Mouse (Mus musculus) lung, embryonic 16.5 days (tissue): ENCODE results near the gene Xpo5. TPM values are rescaled to one million over a fixed set of nuclear protein-coding genes. Genes with fewer than 3 reads are reported as not detected.
A peak's percentile ranks its signal among the peaks of the same experiment; 100 is the strongest.

Experiments used
- ATAC-seq: fragments of 200-750 bp; cut with Nextera tagmentation; 2 replicates; pipeline ENCODE4 v1.8.0; 2017; ENCODE audit warnings: low read depth, mild to moderate bottlenecking, moderate library complexity
- H3K27ac ChIP-seq: fragments of 300-500 bp; sonication (generic); 2 replicates; pipeline ENCODE4 v1.5.1; 2014; ENCODE audit warnings: mild to moderate bottlenecking, control low read depth, low read length
- H3K27me3 ChIP-seq: fragments of 300-500 bp; sonication (generic); 2 replicates; pipeline ENCODE4 v1.6.1; 2014; ENCODE audit warnings: low read depth, low read length, mixed read lengths; ENCODE audit not compliant: control insufficient read depth, insufficient read depth
- H3K36me3 ChIP-seq: fragments of 300-500 bp; sonication (generic); 2 replicates; pipeline ENCODE4 v1.6.1; 2014; ENCODE audit warnings: low read length; ENCODE audit not compliant: control insufficient read depth, insufficient read depth
- H3K4me1 ChIP-seq: fragments of 300-500 bp; sonication (generic); replicated peaks from 2 replicates; pipeline ENCODE4 v1.6.1; 2014; ENCODE audit warnings: low read length, mixed read lengths; ENCODE audit not compliant: control insufficient read depth, insufficient read depth
- H3K4me2 ChIP-seq: fragments of 300-500 bp; sonication (generic); 2 replicates; pipeline ENCODE4 v1.6.1; 2014; ENCODE audit warnings: low read depth, low read length, control low read depth
- H3K4me3 ChIP-seq: fragments of 300-500 bp; sonication (generic); 2 replicates; pipeline ENCODE4 v1.5.1; 2014; ENCODE audit warnings: mild to moderate bottlenecking, low read length, control low read depth
- H3K9ac ChIP-seq: fragments of 300-500 bp; sonication (generic); 2 replicates; pipeline ENCODE4 v1.6.1; 2014; ENCODE audit warnings: low read length, control low read depth
- H3K9me3 ChIP-seq: fragments of 300-500 bp; sonication (generic); 2 replicates; pipeline ENCODE4 v1.6.1; 2016; ENCODE audit warnings: low read length; ENCODE audit not compliant: control insufficient read depth
- WGBS: fragments of 180-500 bp; shearing (Covaris S2); extraction: QIAGEN DNeasy Blood & Tissue Kit; methylation state at CpG from one replicate; pipeline ENCODE4 v1.1.7; 2014; 5-methylcytosine and 5-hydroxymethylcytosine counted together
- polyA plus RNA-seq: library from polyadenylated mRNA; unstranded; fragments of >200 nt; fragmentation: Nextera tagmentation; extraction: Ambion mirVana; gene quantifications from 2 replicates; pipeline ENCODE4 v1.2.1, GENCODE M21; 2015

The Xpo5 gene
- polyA plus RNA-seq, 1 experiment from 2014 or later: 33.8 TPM

GRCm38 (mm10) chr17:46247512-46248188 lies 45.1 kb downstream of the Xpo5 start, which contains the start of the genes Polr1c and Yipf3:
Polr1c (minus strand) TSS chr17:46248054.
Yipf3 (plus strand) TSS chr17:46248080.
- H3K9me3 ChIP-seq: no peaks in the 10 kb centered on the region
- peak; percentile 92 for ATAC-seq
- WGBS: under 1% methylated on average over 53 of the region's 53 CpGs
- peak within 1 kb of the TSS; percentile 98 for H3K9ac ChIP-seq
- peaks cover 42% of the 10 kb centered on the region for H3K36me3 ChIP-seq
- H3K27ac ChIP-seq: peak within 1 kb of the TSS; percentile 82
- peak within 1 kb of the TSS; percentile 91 for H3K4me2 ChIP-seq
- peak within 1 kb of the TSS; percentile 94 for H3K4me3 ChIP-seq
- H3K4me1 ChIP-seq: peaks cover 18% of the 10 kb centered on the region
- H3K27me3 ChIP-seq: no peaks in the 10 kb centered on the region

GRCm38 (mm10) chr17:46248189-46248522 lies 45.6 kb downstream of the Xpo5 start:
- Histone ChIP-seq H3K4me1 (peaks cover 17% of the 10 kb centered on the region), H3K27me3 (no peaks in the 10 kb centered on the region), H3K4me2 (peak overlapping the region; percentile 91), H3K9ac (peak overlapping the region; percentile 98), H3K9me3 (no peaks in the 10 kb centered on the region), H3K36me3 (peaks cover 42% of the 10 kb centered on the region), H3K4me3 (peak overlapping the region; percentile 94), H3K27ac (peak overlapping the region; percentile 82)
- ATAC-seq: peak; percentile 35; the same call in 1 of the 2 replicates
- under 1% methylated on average over 37 of the region's 37 CpGs for WGBS

- no peak for ATAC-seq
- Histone ChIP-seq H3K4me1 (peaks cover 20% of the 10 kb centered on the region), H3K27me3 (peaks cover 16% of the 10 kb centered on the region), H3K27ac (no peak overlapping the region), H3K4me2 (no peak overlapping the region), H3K9me3 (no peaks in the 10 kb centered on the region), H3K36me3 (peaks cover 23% of the 10 kb centered on the region), H3K9ac (no peak overlapping the region), H3K4me3 (no peak overlapping the region)
- 79% methylated on average over 7 of the region's 7 CpGs for WGBS
Measured at GRCm38 (mm10) chr17:46251174-46251573, 48.6 kb downstream of the Xpo5 start.

GRCm38 (mm10) chr17:46252571-46253451 lies 50.2 kb downstream of the Xpo5 start:
- peaks cover 5% of the 10 kb centered on the region; the same call in 1 of the 2 replicates for H3K9me3 ChIP-seq
- H3K9ac ChIP-seq: no peak overlapping the region; the same call in 1 of the 2 replicates
- ATAC-seq: no peak
- peaks cover 16% of the 10 kb centered on the region for H3K27me3 ChIP-seq
- H3K4me2 ChIP-seq: peak overlapping the region; percentile 100
- H3K4me1 ChIP-seq: peaks cover 13% of the 10 kb centered on the region
- peaks cover 29% of the 10 kb centered on the region for H3K36me3 ChIP-seq
- 52% methylated on average over 14 of the region's 14 CpGs for WGBS
- no peak overlapping the region for H3K27ac ChIP-seq
- no peak overlapping the region for H3K4me3 ChIP-seq

- ATAC-seq: peak; percentile 87
- Histone ChIP-seq H3K4me3 (peak within 1 kb of the TSS; percentile 71), H3K4me2 (peak within 1 kb of the TSS; percentile 100), H3K4me1 (peaks cover 12% of the 10 kb centered on the region), H3K27me3 (peaks cover 16% of the 10 kb centered on the region), H3K9me3 (peaks cover 5% of the 10 kb centered on the region; the same call in 1 of the 2 replicates), H3K36me3 (peaks cover 35% of the 10 kb centered on the region), H3K9ac (peak within 1 kb of the TSS; percentile 66), H3K27ac (no peak within 1 kb of the TSS)
- 2% methylated on average over 41 of the region's 48 CpGs for WGBS
Measured at GRCm38 (mm10) chr17:46253452-46254084, 51.0 kb downstream of the Xpo5 start, which contains the start of gene Lrrc73. Lrrc73 (plus strand) TSS chr17:46253531.

- H3K4me1 ChIP-seq: peaks cover 7% of the 10 kb centered on the region
Measured at GRCm38 (mm10) chr17:46254106-46254505, 51.5 kb downstream of the Xpo5 start.

GRCm38 (mm10) chr17:46255147-46255546 lies 52.6 kb downstream of the Xpo5 start:
- ATAC-seq: no peak
- H3K4me1 ChIP-seq: peaks cover 4% of the 10 kb centered on the region; the same call in 1 of the 2 replicates
- H3K27me3 ChIP-seq: peaks cover 16% of the 10 kb centered on the region
- H3K36me3 ChIP-seq: peaks cover 44% of the 10 kb centered on the region
- H3K9me3 ChIP-seq: peaks cover 5% of the 10 kb centered on the region; the same call in 1 of the 2 replicates
- H3K27ac ChIP-seq: no peak overlapping the region
- no peak overlapping the region for H3K4me3 ChIP-seq
- no peak overlapping the region for H3K4me2 ChIP-seq
- WGBS: 15% methylated on average over 6 of the region's 6 CpGs
- H3K9ac ChIP-seq: no peak overlapping the region

More at GRCm38 (mm10) chr17:46254106-46254505, 51.5 kb downstream of the Xpo5 start:
- H3K4me2 ChIP-seq: peak overlapping the region; percentile 100
- ATAC-seq: peak; percentile 43
- H3K27me3 ChIP-seq: peaks cover 16% of the 10 kb centered on the region
- peak overlapping the region; percentile 71 for H3K4me3 ChIP-seq
- H3K27ac ChIP-seq: no peak overlapping the region
- WGBS: under 1% methylated on average over 48 of the region's 54 CpGs
- H3K9me3 ChIP-seq: peaks cover 5% of the 10 kb centered on the region; the same call in 1 of the 2 replicates
- H3K36me3 ChIP-seq: peaks cover 40% of the 10 kb centered on the region
- peak overlapping the region; percentile 66 for H3K9ac ChIP-seq

GRCm38 (mm10) chr17:46258279-46259053 lies 55.9 kb downstream of the Xpo5 start:
- H3K9me3 ChIP-seq: peaks cover 5% of the 10 kb centered on the region; the same call in 1 of the 2 replicates
- H3K27ac ChIP-seq: no peak overlapping the region
- no peak overlapping the region for H3K9ac ChIP-seq
- ATAC-seq: no peak
- peaks cover 16% of the 10 kb centered on the region for H3K27me3 ChIP-seq
- peaks cover under 1% of the 10 kb centered on the region; the same call in 1 of the 2 replicates for H3K4me1 ChIP-seq
- H3K4me2 ChIP-seq: no peak overlapping the region
- WGBS: 84% methylated on average over 30 of the region's 30 CpGs
- H3K36me3 ChIP-seq: peaks cover 37% of the 10 kb centered on the region
- H3K4me3 ChIP-seq: no peak overlapping the region
